Mouse (Mus musculus) G1E (cell line): ENCODE measurements around the gene Rdh19.

Experiments used
- CTCF ChIP-seq: IDR thresholded peaks from 2 replicates; pipeline ENCODE4 v1.5.1; 2012; ENCODE audit warnings: low read depth, low read length, inconsistent platforms, mixed read lengths
- GATA1 ChIP-seq: IDR thresholded peaks from 2 replicates; pipeline ENCODE4 v1.6.1; 2012; ENCODE audit warnings: borderline replicate concordance, low read length, inconsistent platforms, mixed read lengths

DNA sequence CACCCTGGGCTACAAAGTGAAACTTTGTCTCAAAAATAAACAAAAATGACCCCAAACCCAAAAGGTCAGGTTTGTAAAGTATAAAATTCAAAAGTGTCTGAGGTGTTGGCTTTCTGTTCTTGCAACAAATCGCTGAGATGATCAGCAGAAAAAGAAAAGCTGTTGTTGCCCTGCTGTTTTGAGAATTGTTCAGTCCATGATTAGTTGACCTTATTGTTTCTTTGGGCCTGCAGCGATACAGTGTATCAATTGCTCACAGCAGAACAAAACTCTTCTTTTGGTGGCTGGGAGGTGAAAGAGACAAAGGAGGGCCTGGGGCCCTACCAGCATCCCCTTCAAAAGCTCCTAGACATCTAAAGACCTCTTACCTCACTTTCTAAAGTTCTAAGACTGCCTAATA lies 56.4 kb downstream of the Rdh19 start:
- TF ChIP-seq CTCF (no peak), GATA1 (no peak)
